Mouse (Mus musculus) layer of hippocampus, adult 9-11 months (tissue): Measurements from ENCODE around the gene Sgms1.

Experiments used
- DNase-seq: peaks from one replicate; pipeline ENCODE4 v3.0.0; 2022

The Sgms1 gene

GRCm38 (mm10) chr19:32237685-32238084 is 151.8 kb downstream of the Sgms1 start:
- no peak for DNase-seq

GRCm38 (mm10) chr19:32237173-32237583 is 152.3 kb downstream of the Sgms1 start:
- DNase-seq: no peak

GRCm38 (mm10) chr19:32234717-32235434 is 154.6 kb downstream of the Sgms1 start:
- no peak for DNase-seq

- no peak for DNase-seq
These were observed 158.2 kb downstream of the Sgms1 start for GRCm38 (mm10) chr19:32231292-32231691.

GRCm38 (mm10) chr19:32230798-32231197 is 158.7 kb downstream of the Sgms1 start:
- no peak for DNase-seq

GRCm38 (mm10) chr19:32230301-32230700 is 159.2 kb downstream of the Sgms1 start:
- no peak for DNase-seq

- DNase-seq: no peak
These were observed 159.7 kb downstream of the Sgms1 start for GRCm38 (mm10) chr19:32229776-32230175.

- no peak for DNase-seq
These were observed 162.3 kb downstream of the Sgms1 start for GRCm38 (mm10) chr19:32227175-32227574.

GRCm38 (mm10) chr19:32225097-32225490 is 164.4 kb downstream of the Sgms1 start:
- DNase-seq: peak; percentile 51

- no peak for DNase-seq
These were observed 165.0 kb downstream of the Sgms1 start for GRCm38 (mm10) chr19:32224318-32225096.

- no peak for DNase-seq
These were observed 165.8 kb downstream of the Sgms1 start for GRCm38 (mm10) chr19:32223751-32224174.

- DNase-seq: no peak
These were observed 167.4 kb downstream of the Sgms1 start for GRCm38 (mm10) chr19:32222083-32222482.

- DNase-seq: no peak
These were observed 168.5 kb downstream of the Sgms1 start for GRCm38 (mm10) chr19:32220991-32221390.

GRCm38 (mm10) chr19:32216710-32217109 is 172.8 kb downstream of the Sgms1 start:
- DNase-seq: no peak

- no peak for DNase-seq
These were observed 174.4 kb downstream of the Sgms1 start for GRCm38 (mm10) chr19:32214905-32215806.

- no peak for DNase-seq
These were observed 175.9 kb downstream of the Sgms1 start for GRCm38 (mm10) chr19:32213577-32213976.

GRCm38 (mm10) chr19:32211293-32211585 is 178.3 kb downstream of the Sgms1 start:
- no peak for DNase-seq

- DNase-seq: peak; percentile 49
These were observed 178.8 kb downstream of the Sgms1 start for GRCm38 (mm10) chr19:32210450-32211292.

- DNase-seq: no peak
These were observed 179.4 kb downstream of the Sgms1 start for GRCm38 (mm10) chr19:32210099-32210449.

GRCm38 (mm10) chr19:32202131-32203114 is 187.1 kb downstream of the Sgms1 start:
- no peak for DNase-seq
